8 mouse cellular contexts compared by ENCODE assay signal in the genomic region with DNA sequence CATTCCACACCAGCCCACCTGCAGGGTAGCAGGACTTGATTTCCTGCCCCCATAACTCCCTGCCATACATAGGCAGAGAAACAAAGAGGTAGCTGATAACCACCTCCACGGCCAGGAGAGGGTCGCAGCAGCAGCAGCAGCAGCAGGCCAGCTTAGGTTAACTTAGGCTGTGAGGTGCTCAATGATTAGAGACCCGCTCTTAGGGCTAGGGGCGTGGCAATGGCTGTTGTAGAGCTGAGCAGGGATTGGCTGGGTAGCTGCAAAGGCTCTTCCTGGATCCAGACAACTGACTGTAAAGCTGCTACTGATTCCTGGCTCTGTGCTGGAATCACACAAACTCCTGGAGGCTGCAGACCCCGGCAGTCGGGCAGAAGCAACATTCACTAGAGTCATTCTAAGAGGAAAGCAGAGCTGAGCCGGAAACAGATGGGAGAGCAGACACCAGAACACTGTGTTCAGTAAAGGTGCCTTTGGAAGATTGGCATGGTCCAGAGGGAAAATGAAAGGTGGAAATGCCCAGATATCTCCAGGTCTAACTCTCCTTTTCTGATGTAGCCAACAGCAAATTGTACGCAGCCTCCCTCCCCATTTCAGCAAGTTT. TPM values are rescaled to one million over a fixed set of nuclear protein-coding genes. Genes with fewer than 3 reads are reported as not detected.
DNase-seq lines count a peak whose midpoint lies in the region; ATAC-seq and TF ChIP-seq lines count a peak whose summit lies in the region.

No protein-coding gene starts in this region.

- no peaks in the 10 kb centered on the region for H3K27me3 ChIP-seq in kidney, embryonic 16.5 days (ENCODE audit: insufficient read depth, low read length)
- H3K27me3 ChIP-seq in forebrain, embryonic 11.5 days (ENCODE audit: control insufficient read depth, insufficient read depth, low read length), result no peaks in the 10 kb centered on the region
- no peaks in the 10 kb centered on the region for H3K27me3 ChIP-seq in liver, embryonic 12.5 days (replicated peaks)

- H3K4me2 ChIP-seq in kidney, embryonic 16.5 days (replicated peaks; ENCODE audit: low read depth, low read length), result no peak overlapping the region
- no peak overlapping the region for H3K4me2 ChIP-seq in forebrain, embryonic 11.5 days (ENCODE audit: low read depth, low read length, severe bottlenecking)
- no peak overlapping the region for H3K4me2 ChIP-seq in liver, embryonic 12.5 days

- 0 out of 2 replicates have a peak overlapping the region, but pooled peaks have one; percentile 33 for H3K9ac ChIP-seq in kidney, embryonic 16.5 days (replicated peaks; ENCODE audit: low read length)
- no peak overlapping the region; the same call in 1 of the 2 replicates for H3K9ac ChIP-seq in forebrain, embryonic 11.5 days (ENCODE audit: low read length)
- no peak overlapping the region for H3K9ac ChIP-seq in liver, embryonic 12.5 days

- H3K4me3 ChIP-seq in kidney, embryonic 16.5 days (ENCODE audit: low read length), result no peak overlapping the region
- no peak overlapping the region for H3K4me3 ChIP-seq in forebrain, embryonic 11.5 days (ENCODE audit: low read depth, low read length)
- H3K4me3 ChIP-seq in liver, embryonic 12.5 days, result no peak overlapping the region

- no peaks in the 10 kb centered on the region; the same call in 1 of the 2 replicates for H3K36me3 ChIP-seq in kidney, embryonic 16.5 days (ENCODE audit: insufficient read depth, low read length)
- H3K36me3 ChIP-seq in forebrain, embryonic 11.5 days (ENCODE audit: control insufficient read depth, insufficient read depth, low read length), result no peaks in the 10 kb centered on the region
- no peaks in the 10 kb centered on the region for H3K36me3 ChIP-seq in liver, embryonic 12.5 days

- no peak for TF ChIP-seq POLR2A in brain, embryonic 14.5 days (IDR thresholded peaks at IDR 0.05; ENCODE audit: borderline replicate concordance, extremely low read depth, insufficient read depth, insufficient read length, poor library complexity, severe bottlenecking)

- H3K9me3 ChIP-seq in kidney, embryonic 16.5 days (ENCODE audit: low read length), result no peaks in the 10 kb centered on the region
- H3K9me3 ChIP-seq in forebrain, embryonic 11.5 days (ENCODE audit: control insufficient read depth, low read length), result no peaks in the 10 kb centered on the region
- no peaks in the 10 kb centered on the region for H3K9me3 ChIP-seq in liver, embryonic 12.5 days (replicated peaks)

- TF ChIP-seq CTCF in brain, embryonic 14.5 days (IDR thresholded peaks at IDR 0.05; ENCODE audit: borderline replicate concordance, extremely low read depth, insufficient read depth, insufficient read length), result no peak

- H3K4me1 ChIP-seq in kidney, embryonic 16.5 days (ENCODE audit: insufficient read depth, low read length), result peaks cover 63% of the 10 kb centered on the region
- peaks cover 18% of the 10 kb centered on the region; the same call in 1 of the 2 replicates for H3K4me1 ChIP-seq in forebrain, embryonic 11.5 days (replicated peaks; ENCODE audit: control insufficient read depth, insufficient read depth, low read length)
- peaks cover 59% of the 10 kb centered on the region for H3K4me1 ChIP-seq in liver, embryonic 12.5 days

- 0 out of 2 replicates have a peak, but pooled peaks have one; percentile 17 for ATAC-seq in kidney, embryonic 16.5 days (ENCODE audit: low FRiP score, low TSS enrichment)
- no peak for ATAC-seq in forebrain, embryonic 11.5 days (replicated peaks; ENCODE audit: low FRiP score)
- ATAC-seq in liver, embryonic 12.5 days, result 0 out of 2 replicates have a peak, but pooled peaks have one; percentile 26

- DNase-seq in kidney, postnatal 36 days, result no peak
- DNase-seq in brain, embryonic 14.5 days (ENCODE audit: low read depth), result peak; percentile 41
- DNase-seq in forebrain, embryonic 11.5 days (ENCODE audit: low spot score), result no peak
- DNase-seq in adrenal gland, postnatal 25 days, result no peak
- DNase-seq in layer of hippocampus, postnatal 14 days (ENCODE audit: low spot score in 2 of 2), result no peak
- DNase-seq in kidney, postnatal 25 days, result no peak

- peak overlapping the region; percentile 75 for H3K27ac ChIP-seq in kidney, embryonic 16.5 days (ENCODE audit: low read length)
- 0 out of 2 replicates have a peak overlapping the region, but pooled peaks have one; percentile 12 for H3K27ac ChIP-seq in forebrain, embryonic 11.5 days (ENCODE audit: low read depth, low read length)
- H3K27ac ChIP-seq in liver, embryonic 12.5 days, result no peak overlapping the region

- WGBS in kidney, embryonic 16.5 days, result 20% methylated on average over 8 of the region's 8 CpGs
- 23% methylated on average over 8 of the region's 8 CpGs for WGBS in forebrain, embryonic 11.5 days
- 17% methylated on average over 8 of the region's 8 CpGs for WGBS in liver, embryonic 12.5 days (ENCODE audit: insufficient replicate concordance)

RNA-seq across cellular contexts. Expression of a gene that starts 39.6 kb away (rescaled TPM):
- 17.9 and 18.2 TPM in 2 replicates for polyA plus RNA-seq in kidney, embryonic 16.5 days (2015; fragmentation: Nextera tagmentation; extraction: Ambion mirVana)
- polyA plus RNA-seq in brain, embryonic 14.5 days (2012; rRNA removed), result 35.9 and 36.8 TPM in 2 replicates
- 11.5 and 12.1 TPM in 2 replicates for polyA plus RNA-seq in forebrain, embryonic 11.5 days (2014; fragmentation: Nextera tagmentation; extraction: Ambion mirVana)
- 4.7 and 5.4 TPM in 2 replicates for polyA plus RNA-seq in liver, embryonic 12.5 days (2016; fragmentation: Nextera tagmentation; extraction: Ambion mirVana)
- 28.9 and 42.2 TPM in 2 replicates for total RNA-seq in adrenal gland, postnatal 25 days (2021)
- 10 to 100 TPM; 72.0 to 75.0 TPM for total RNA-seq in layer of hippocampus, postnatal 14 days (2021)
